Comparison of ENCODE assay signal across 8 mouse cellular contexts in genomic region chr12:24696500-24697483, GRCm38 (mm10). TPM values are rescaled to one million over a fixed set of nuclear protein-coding genes. Genes with fewer than 3 reads are reported as not detected.
DNase-seq lines count a peak whose midpoint lies in the region; ATAC-seq and TF ChIP-seq lines count a peak whose summit lies in the region.

No protein-coding gene starts in this region.

- H3K4me2 ChIP-seq in embryonic facial prominence, embryonic 11.5 days (ENCODE audit: low read depth, low read length), result no peak overlapping the region
- H3K4me2 ChIP-seq in limb, embryonic 11.5 days (ENCODE audit: low read depth, severe bottlenecking), result no peak overlapping the region
- H3K4me2 ChIP-seq in midbrain, embryonic 15.5 days, result peak overlapping the region; percentile 38

- H3K27ac ChIP-seq in embryonic facial prominence, embryonic 11.5 days (replicated peaks; ENCODE audit: low read depth, low read length), result no peak overlapping the region
- no peak overlapping the region for H3K27ac ChIP-seq in heart, adult 2 months
- H3K27ac ChIP-seq in kidney, adult 2 months (ENCODE audit: insufficient read depth, low read depth, low read length), result no peak overlapping the region
- no peak overlapping the region for H3K27ac ChIP-seq in limb, embryonic 11.5 days (replicated peaks; ENCODE audit: low read depth, low read length)
- H3K27ac ChIP-seq in midbrain, embryonic 15.5 days, result no peak overlapping the region

- peak; percentile 43 for DNase-seq in 3134 (ENCODE audit: extremely low read depth, insufficient read length, low spot score)
- peak; percentile 91 for DNase-seq in adrenal gland, postnatal 14 days
- peak; percentile 91 for DNase-seq in embryonic facial prominence, embryonic 11.5 days (ENCODE audit: low spot score)
- peak; percentile 83 to 86 for DNase-seq in heart, adult 2 months
- DNase-seq in kidney, adult 2 months, result peak; percentile 90
- DNase-seq in limb, embryonic 11.5 days (ENCODE audit: low spot score), result peak; percentile 91
- peak; percentile 57 to 71 for DNase-seq in spleen, adult 18-20 months

- intact Hi-C loops in heart, adult 2 months (cut with DNase I), result loop anchor here (1.0 to 2.0 kb wide), 5 partner anchors 16 to 226 kb away; partner anchors contain the start of gene Cys1

- no peaks in the 10 kb centered on the region for H3K9me3 ChIP-seq in embryonic facial prominence, embryonic 11.5 days (replicated peaks; ENCODE audit: control insufficient read depth, low read length)
- H3K9me3 ChIP-seq in limb, embryonic 11.5 days (ENCODE audit: control insufficient read depth, low read length), result no peaks in the 10 kb centered on the region
- no peaks in the 10 kb centered on the region for H3K9me3 ChIP-seq in midbrain, embryonic 15.5 days

- peak; percentile 79 for TF ChIP-seq CTCF in heart, adult 2 months (IDR thresholded peaks at IDR 0.05)
- TF ChIP-seq CTCF in kidney, adult 2 months (conservative IDR thresholded peaks at IDR 0.05; ENCODE audit: insufficient read depth, insufficient read length, low read depth, low read length), result peak; percentile 98

- peak; percentile 92 for TF ChIP-seq EP300 in heart, adult 2 months (IDR thresholded peaks at IDR 0.05; ENCODE audit: insufficient read depth, low read depth, low read length)

- no peak overlapping the region for H3K4me3 ChIP-seq in embryonic facial prominence, embryonic 11.5 days (ENCODE audit: low read depth, low read length)
- H3K4me3 ChIP-seq in heart, adult 2 months, result no peak overlapping the region
- H3K4me3 ChIP-seq in kidney, adult 2 months (ENCODE audit: insufficient read depth, low read depth, low read length), result no peak overlapping the region
- no peak overlapping the region for H3K4me3 ChIP-seq in limb, embryonic 11.5 days (ENCODE audit: low read depth, low read length)
- no peak overlapping the region for H3K4me3 ChIP-seq in midbrain, embryonic 15.5 days

- no peaks in the 10 kb centered on the region for H3K27me3 ChIP-seq in embryonic facial prominence, embryonic 11.5 days (ENCODE audit: control insufficient read depth, insufficient read depth, low read length)
- H3K27me3 ChIP-seq in heart, adult 2 months (ENCODE audit: control insufficient read depth, insufficient read depth, low read length), result no peaks in the 10 kb centered on the region
- H3K27me3 ChIP-seq in kidney, adult 2 months (replicated peaks; ENCODE audit: control insufficient read depth, insufficient read depth, low read length), result no peaks in the 10 kb centered on the region
- H3K27me3 ChIP-seq in limb, embryonic 11.5 days (ENCODE audit: control insufficient read depth, insufficient read depth, low read length), result no peaks in the 10 kb centered on the region
- no peaks in the 10 kb centered on the region for H3K27me3 ChIP-seq in midbrain, embryonic 15.5 days (replicated peaks)

- no peak for TF ChIP-seq POLR2A in heart, adult 2 months (IDR thresholded peaks at IDR 0.05; ENCODE audit: insufficient read depth, low read depth, low read length)
- TF ChIP-seq POLR2A in kidney, adult 2 months (IDR thresholded peaks at IDR 0.05; ENCODE audit: low read depth, low read length), result no peak

- H3K79me2 ChIP-seq in heart, adult 2 months (replicated peaks; ENCODE audit: control insufficient read depth, insufficient read depth, low read length), result no peaks in the 10 kb centered on the region

- H3K36me3 ChIP-seq in embryonic facial prominence, embryonic 11.5 days (replicated peaks; ENCODE audit: control insufficient read depth, insufficient read depth, low read depth, low read length), result no peaks in the 10 kb centered on the region
- H3K36me3 ChIP-seq in heart, adult 2 months (ENCODE audit: control insufficient read depth, insufficient read depth, low read length), result no peaks in the 10 kb centered on the region
- no peaks in the 10 kb centered on the region for H3K36me3 ChIP-seq in kidney, adult 2 months (ENCODE audit: control insufficient read depth, insufficient read depth, low read length)
- H3K36me3 ChIP-seq in limb, embryonic 11.5 days (ENCODE audit: control insufficient read depth, insufficient read depth, low read length), result no peaks in the 10 kb centered on the region
- H3K36me3 ChIP-seq in midbrain, embryonic 15.5 days (replicated peaks), result no peaks in the 10 kb centered on the region

- 42% methylated on average over 16 of the region's 16 CpGs for WGBS in embryonic facial prominence, embryonic 11.5 days
- 34% methylated on average over 16 of the region's 16 CpGs for WGBS in heart, adult 2 months
- 24% methylated on average over 16 of the region's 16 CpGs for WGBS in kidney, adult 2 months
- 42% methylated on average over 16 of the region's 16 CpGs for WGBS in limb, embryonic 11.5 days
- 45% methylated on average over 16 of the region's 16 CpGs for WGBS in midbrain, embryonic 15.5 days

- H3K4me1 ChIP-seq in embryonic facial prominence, embryonic 11.5 days (ENCODE audit: control insufficient read depth, insufficient read depth, low read length), result no peaks in the 10 kb centered on the region
- H3K4me1 ChIP-seq in heart, adult 2 months (ENCODE audit: control insufficient read depth, insufficient read depth, low read length), result no peaks in the 10 kb centered on the region
- no peaks in the 10 kb centered on the region for H3K4me1 ChIP-seq in kidney, adult 2 months (ENCODE audit: control insufficient read depth, insufficient read depth, low read length)
- no peaks in the 10 kb centered on the region for H3K4me1 ChIP-seq in limb, embryonic 11.5 days (ENCODE audit: control insufficient read depth, insufficient read depth, low read length)
- 0 out of 2 replicates have a peak, but pooled peaks cover 3% of the 10 kb centered on the region for H3K4me1 ChIP-seq in midbrain, embryonic 15.5 days

- ATAC-seq in embryonic facial prominence, embryonic 11.5 days (replicated peaks; ENCODE audit: insufficient number of reproducible peaks, low FRiP score, low TSS enrichment, low read depth), result peak; percentile 89
- ATAC-seq in limb, embryonic 11.5 days (ENCODE audit: insufficient number of reproducible peaks, low FRiP score, low TSS enrichment, low read depth), result no peak
- ATAC-seq in midbrain, embryonic 15.5 days (replicated peaks), result peak; percentile 85

- H3K9ac ChIP-seq in embryonic facial prominence, embryonic 11.5 days (replicated peaks; ENCODE audit: low read length), result no peak overlapping the region
- no peak overlapping the region for H3K9ac ChIP-seq in heart, adult 2 months (ENCODE audit: low read depth, low read length)
- no peak overlapping the region for H3K9ac ChIP-seq in limb, embryonic 11.5 days (ENCODE audit: low read length)
- no peak overlapping the region for H3K9ac ChIP-seq in midbrain, embryonic 15.5 days

RNA-seq across cellular contexts. Expression of gene Rrm2, which starts 11.2 kb away (rescaled TPM):
- total RNA-seq in adrenal gland, postnatal 14 days (2021), result 42.1 and 56.4 TPM in 2 replicates
- 364 and 431 TPM in 2 replicates for polyA plus RNA-seq in embryonic facial prominence, embryonic 11.5 days (2014; fragmentation: Nextera tagmentation; extraction: Ambion mirVana)
- total RNA-seq in heart, adult 2 months (2021), result 1 to 10 TPM; 1.8 to 2.1 TPM
- polyA plus RNA-seq in heart, adult 2 months (2012; rRNA removed), result 0.82 and 1.7 TPM in 2 replicates
- polyA plus RNA-seq in kidney, adult 2 months (2012; rRNA removed), result 1.3 and 1.6 TPM in 2 replicates
- polyA plus RNA-seq in limb, embryonic 11.5 days (2014; fragmentation: Nextera tagmentation; extraction: Ambion mirVana), result 439 and 485 TPM in 2 replicates
- polyA plus RNA-seq in midbrain, embryonic 15.5 days (2015; fragmentation: Nextera tagmentation; extraction: Ambion mirVana), result 46.2 and 48.6 TPM in 2 replicates

RNA-seq across cellular contexts. Expression of gene Cys1, which starts 15.2 kb away (rescaled TPM):
- total RNA-seq in adrenal gland, postnatal 14 days (2021), result 3.5 and 3.9 TPM in 2 replicates
- polyA plus RNA-seq in embryonic facial prominence, embryonic 11.5 days (2014; fragmentation: Nextera tagmentation; extraction: Ambion mirVana), result 0.94 and 1.4 TPM in 2 replicates
- total RNA-seq in heart, adult 2 months (2021), result 1 to 10 TPM; 3.3 to 4.0 TPM
- polyA plus RNA-seq in heart, adult 2 months (2012; rRNA removed), result 5.6 and 7.4 TPM in 2 replicates
- 71.1 and 93.2 TPM in 2 replicates for polyA plus RNA-seq in kidney, adult 2 months (2012; rRNA removed)
- 0.36 and 0.91 TPM in 2 replicates for polyA plus RNA-seq in limb, embryonic 11.5 days (2014; fragmentation: Nextera tagmentation; extraction: Ambion mirVana)
- 1.8 and 3.3 TPM in 2 replicates for polyA plus RNA-seq in midbrain, embryonic 15.5 days (2015; fragmentation: Nextera tagmentation; extraction: Ambion mirVana)

RNA-seq across cellular contexts. Expression of gene Klf11, which starts 45.7 kb away (rescaled TPM):
- total RNA-seq in adrenal gland, postnatal 14 days (2021), result 13.7 and 17.3 TPM in 2 replicates
- 10.4 and 12.8 TPM in 2 replicates for polyA plus RNA-seq in embryonic facial prominence, embryonic 11.5 days (2014; fragmentation: Nextera tagmentation; extraction: Ambion mirVana)
- total RNA-seq in heart, adult 2 months (2021), result 10 to 100 TPM in 1 of 2 experiments, 1 to 10 TPM in 1; 7.8 to 13.5 TPM
- 8.8 and 15.1 TPM in 2 replicates for polyA plus RNA-seq in heart, adult 2 months (2012; rRNA removed)
- polyA plus RNA-seq in kidney, adult 2 months (2012; rRNA removed), result 8.4 and 8.5 TPM in 2 replicates
- polyA plus RNA-seq in limb, embryonic 11.5 days (2014; fragmentation: Nextera tagmentation; extraction: Ambion mirVana), result 10.8 and 12.6 TPM in 2 replicates
- polyA plus RNA-seq in midbrain, embryonic 15.5 days (2015; fragmentation: Nextera tagmentation; extraction: Ambion mirVana), result 19.2 and 19.9 TPM in 2 replicates

Comparison
In these comparisons a context has a peak if more than half of its experiments do, and no peak if none do; other contexts are left out.
1. RNA of gene Rrm2, which starts 11.2 kb away (polyA plus RNA-seq): 439 to 485 TPM in limb, embryonic 11.5 days, 364 to 431 TPM in embryonic facial prominence, embryonic 11.5 days and 46.2 to 48.6 TPM in midbrain, embryonic 15.5 days; 1.3 to 1.6 TPM in kidney, adult 2 months and 0.82 to 1.7 TPM in heart, adult 2 months; every median in the first group is over 10 times any median in the second.
2. Peak in every context shown above with its lines, with median percentiles within 50 percentile points of each other: DNase-seq.